Mouse (Mus musculus): ENCODE results near the gene Gm13057. TPM values are rescaled to one million over a fixed set of nuclear protein-coding genes. Genes with fewer than 3 reads are reported as not detected.

Gene Gm13057
- not detected for polyA plus RNA-seq (2017; shearing (Covaris generic))

DNA sequence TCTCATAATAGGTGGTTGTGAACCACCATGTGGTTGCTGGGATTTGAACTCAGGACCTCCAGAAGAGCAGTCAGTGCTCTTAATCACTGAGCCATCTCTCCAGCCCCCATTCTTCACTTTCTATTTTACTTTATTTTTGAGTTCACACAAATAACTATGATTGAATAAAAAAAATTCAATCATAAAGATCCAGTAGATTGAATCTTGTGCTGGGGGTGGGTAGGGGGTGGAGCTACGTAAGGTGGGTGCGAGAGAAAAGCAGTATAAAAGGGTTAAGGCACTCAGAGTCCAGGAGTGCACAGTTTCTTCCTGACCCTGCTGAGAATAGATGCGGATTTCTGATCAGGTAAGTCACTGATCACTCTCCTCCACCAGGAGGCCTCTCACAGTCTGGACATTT is at the start of gene Gm13057, which contains the start of gene BC080695:
Gene Gm13057, plus strand, starts transcription at position 310 of the 400 bp plus-strand sequence.
Gene BC080695, plus strand, starts transcription at position 301 of the 400 bp plus-strand sequence.

DNA sequence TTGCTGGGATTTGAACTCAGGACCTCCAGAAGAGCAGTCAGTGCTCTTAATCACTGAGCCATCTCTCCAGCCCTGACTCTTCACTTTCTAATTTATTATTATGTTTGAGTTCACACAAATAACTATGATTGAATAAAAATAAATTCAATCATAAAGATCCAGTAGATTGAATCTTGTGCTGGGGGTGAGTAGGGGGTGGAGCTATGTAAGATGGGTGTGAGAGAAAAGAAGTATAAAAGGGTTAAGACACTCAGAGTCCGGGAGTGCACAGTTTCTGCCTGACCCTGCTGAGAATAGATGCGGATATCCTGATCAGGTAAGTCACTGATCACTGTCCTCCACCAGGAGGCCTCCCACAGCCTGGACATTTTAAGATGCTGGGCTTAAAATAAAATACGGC is 40.5 kb upstream of the Gm13057 start, which contains the start of gene Gm13043:
Gene Gm13043, plus strand, starts transcription at position 301 of the 400 bp plus-strand sequence.

DNA sequence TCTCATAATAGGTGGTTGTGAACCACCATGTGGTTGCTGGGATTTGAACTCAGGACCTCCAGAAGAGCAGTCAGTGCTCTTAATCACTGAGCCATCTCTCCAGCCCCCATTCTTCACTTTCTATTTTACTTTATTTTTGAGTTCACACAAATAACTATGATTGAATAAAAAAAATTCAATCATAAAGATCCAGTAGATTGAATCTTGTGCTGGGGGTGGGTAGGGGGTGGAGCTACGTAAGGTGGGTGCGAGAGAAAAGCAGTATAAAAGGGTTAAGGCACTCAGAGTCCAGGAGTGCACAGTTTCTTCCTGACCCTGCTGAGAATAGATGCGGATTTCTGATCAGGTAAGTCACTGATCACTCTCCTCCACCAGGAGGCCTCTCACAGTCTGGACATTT is 15.9 kb upstream of the Gm13057 start, which contains the start of gene Gm13040:
Gene Gm13040, plus strand, starts transcription at position 301 of the 400 bp plus-strand sequence.

Other genes with a start within 250 kb of the Gm13057 start
- gene Lrrc38, start 202.0 kb upstream of the Gm13057 start, polyA plus RNA-seq (2017; shearing (Covaris generic)), result not detected
- not detected for gene Pramel1, start 157.3 kb upstream of the Gm13057 start, polyA plus RNA-seq (2017; shearing (Covaris generic))
- gene Pramef8, start 139.3 kb upstream of the Gm13057 start, polyA plus RNA-seq (2017; shearing (Covaris generic)), result 48.2 TPM
- gene Oog4, start 101.4 kb upstream of the Gm13057 start, polyA plus RNA-seq (2017; shearing (Covaris generic)), result not detected
- gene Gm13043, start 40.4 kb upstream of the Gm13057 start, polyA plus RNA-seq (2017; shearing (Covaris generic)), result not detected
- not detected for gene Gm13040, start 15.8 kb upstream of the Gm13057 start, polyA plus RNA-seq (2017; shearing (Covaris generic))
- gene BC080695, start within 50 bp of the Gm13057 start, polyA plus RNA-seq (2017; shearing (Covaris generic)), result not detected
- gene Gm13083, start 63.3 kb downstream of the Gm13057 start, polyA plus RNA-seq (2017; shearing (Covaris generic)), result not detected
- not detected for gene Gm13088, start 105.5 kb downstream of the Gm13057 start, polyA plus RNA-seq (2017; shearing (Covaris generic))
- not detected for gene Gm13089, start 151.0 kb downstream of the Gm13057 start, polyA plus RNA-seq (2017; shearing (Covaris generic))
- not detected for gene Gm13078, start 167.7 kb downstream of the Gm13057 start, polyA plus RNA-seq (2017; shearing (Covaris generic))
- not detected for gene Gm13023, start 237.6 kb downstream of the Gm13057 start, polyA plus RNA-seq (2017; shearing (Covaris generic))

Data from activated CD4-positive, CD25-positive, alpha-beta regulatory T cell, adult 9 weeks (primary cell).